Mouse (Mus musculus) limb, embryonic 14.5 days (tissue): ENCODE results near the gene Slc39a11. TPM values are rescaled to one million over a fixed set of nuclear protein-coding genes. Genes with fewer than 3 reads are reported as not detected.

Experiments used
- ATAC-seq: fragments of 200-750 bp; cut with Nextera tagmentation; 2 replicates; pipeline ENCODE4 v1.8.0; 2017; ENCODE audit warnings: low read depth, moderate number of reproducible peaks, moderate TSS enrichment; ENCODE audit not compliant: low FRiP score
- DNase-seq: peaks from one replicate; pipeline ENCODE4 v3.0.0-alpha.2; 2015; ENCODE audit warnings: low spot score
- H3K27ac ChIP-seq: fragments of 300-500 bp; sonication (generic); replicated peaks from 2 replicates; pipeline ENCODE4 v1.5.1; 2014; ENCODE audit warnings: low read depth, mild to moderate bottlenecking, low read length, moderate library complexity, mixed read lengths
- H3K27me3 ChIP-seq: fragments of 300-500 bp; sonication (generic); 2 replicates; pipeline ENCODE4 v1.6.1; 2014; ENCODE audit warnings: low read length, mixed read lengths; ENCODE audit not compliant: control insufficient read depth, insufficient read depth
- H3K36me3 ChIP-seq: fragments of 300-500 bp; sonication (generic); 2 replicates; pipeline ENCODE4 v1.6.1; 2014; ENCODE audit warnings: mild to moderate bottlenecking, low read length, moderate library complexity, mixed read lengths; ENCODE audit not compliant: control insufficient read depth, insufficient read depth
- H3K4me1 ChIP-seq: fragments of 300-500 bp; sonication (generic); 2 replicates; pipeline ENCODE4 v1.6.1; 2014; ENCODE audit warnings: antibody characterized with exemption, low read length, mixed read lengths; ENCODE audit not compliant: control insufficient read depth, insufficient read depth
- H3K4me2 ChIP-seq: fragments of 300-500 bp; sonication (generic); replicated peaks from 2 replicates; pipeline ENCODE4 v1.6.1; 2014; ENCODE audit warnings: low read depth, mild to moderate bottlenecking, low read length, moderate library complexity; ENCODE audit not compliant: severe bottlenecking
- H3K4me3 ChIP-seq: fragments of 300-500 bp; sonication (generic); replicated peaks from 2 replicates; pipeline ENCODE4 v1.5.1; 2014; ENCODE audit warnings: low read length
- H3K9ac ChIP-seq: fragments of 300-500 bp; sonication (generic); 2 replicates; pipeline ENCODE4 v1.6.1; 2014; ENCODE audit warnings: mild to moderate bottlenecking, low read depth, low read length, moderate library complexity; ENCODE audit not compliant: severe bottlenecking
- H3K9me3 ChIP-seq: fragments of 300-500 bp; sonication (generic); 2 replicates; pipeline ENCODE4 v1.6.1; 2016; ENCODE audit warnings: low read length; ENCODE audit not compliant: control insufficient read depth
- POLR2A ChIP-seq: fragments of 200-500 bp; IDR thresholded peaks from 2 replicates; pipeline ENCODE4 v1.8.0; 2012; ENCODE audit warnings: inconsistent platforms, mild to moderate bottlenecking, moderate library complexity, borderline replicate concordance; ENCODE audit not compliant: insufficient read depth, insufficient read length; ENCODE audit errors: extremely low read depth
- WGBS: fragments of 180-500 bp; shearing (Covaris S2); extraction: QIAGEN DNeasy Blood & Tissue Kit; methylation state at CpG from one replicate; pipeline ENCODE4 v1.1.7; 2014; 5-methylcytosine and 5-hydroxymethylcytosine counted together
- polyA plus RNA-seq, 2 experiments: library from polyadenylated mRNA; depleted of rRNA in 1 of 2; stranded (reverse) in 1 of 2; unstranded in 1 of 2; fragments of >200 nt; fragmentation: Nextera tagmentation in 1 of 2; extraction: Ambion mirVana in 1 of 2; gene quantifications; 2 replicates each; pipeline versions ENCODE4 v1.2.1 to v1.2.3; 2012 to 2014

Gene Slc39a11
- polyA plus RNA-seq, 2 experiments: 17.2 to 24.5 TPM

DNA sequence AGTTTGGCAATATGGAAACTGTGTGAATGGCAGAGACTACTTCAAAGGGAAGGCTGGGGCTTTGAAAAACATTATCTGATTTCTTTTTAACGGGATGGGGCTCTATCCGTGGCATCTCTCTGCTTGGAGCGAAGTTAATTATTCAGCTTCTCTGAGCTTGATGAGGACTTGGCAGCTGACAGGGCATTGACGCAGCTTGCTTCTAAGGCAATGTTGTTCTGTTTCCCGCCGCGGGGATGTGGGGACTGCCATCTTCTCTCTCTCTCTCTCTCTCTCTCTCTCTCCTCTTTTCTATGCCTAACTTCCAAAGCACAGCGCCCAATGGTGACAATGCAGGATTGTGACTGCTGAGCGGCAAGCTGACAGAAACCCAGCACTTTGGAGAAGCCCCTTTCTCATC lies 172.3 kb downstream of the Slc39a11 start:
- no peak overlapping the region for H3K4me3 ChIP-seq

GRCm38 (mm10) chr11:113476720-113477119 lies 173.2 kb downstream of the Slc39a11 start:
- no peaks in the 10 kb centered on the region for H3K36me3 ChIP-seq
- 0 out of 2 replicates have a peak, but pooled peaks cover 4% of the 10 kb centered on the region for H3K4me1 ChIP-seq
- no peak for ATAC-seq
- no peak overlapping the region for H3K4me2 ChIP-seq
- H3K9me3 ChIP-seq: no peaks in the 10 kb centered on the region
- WGBS: 71% methylated on average over 9 of the region's 9 CpGs
- no peak for DNase-seq
- no peak overlapping the region for H3K27ac ChIP-seq
- H3K27me3 ChIP-seq: no peaks in the 10 kb centered on the region
- no peak overlapping the region for H3K9ac ChIP-seq
- TF ChIP-seq POLR2A: no peak
- no peak overlapping the region for H3K4me3 ChIP-seq

More for the DNA sequence above, 172.3 kb downstream of the Slc39a11 start:
- no peak for ATAC-seq
- Histone ChIP-seq H3K27me3 (no peaks in the 10 kb centered on the region), H3K4me2 (no peak overlapping the region), H3K9ac (no peak overlapping the region), H3K4me1 (0 out of 2 replicates have a peak, but pooled peaks cover 4% of the 10 kb centered on the region), H3K9me3 (no peaks in the 10 kb centered on the region), H3K36me3 (no peaks in the 10 kb centered on the region), H3K27ac (no peak overlapping the region)
- DNase-seq: no peak
- 85% methylated on average over 9 of the region's 9 CpGs for WGBS
- no peak for TF ChIP-seq POLR2A

DNA sequence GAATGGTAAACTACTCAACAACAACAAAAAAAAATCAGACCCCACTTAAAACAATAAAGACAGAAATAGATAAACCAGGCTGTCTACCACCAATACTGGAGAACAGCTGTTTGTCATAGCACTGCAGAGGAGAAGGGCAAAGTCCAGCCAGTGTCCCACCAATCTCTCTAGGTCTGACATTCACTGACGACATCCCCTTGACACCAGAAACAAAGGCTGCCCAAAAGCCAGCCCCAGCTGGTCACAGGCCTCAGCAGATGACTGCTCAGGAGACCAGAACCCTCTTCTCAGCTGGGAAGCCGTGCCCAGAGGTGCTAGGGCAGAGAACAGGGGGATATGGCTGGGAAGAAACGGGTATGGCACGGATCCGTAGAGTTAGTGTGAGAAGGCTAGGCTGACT lies 174.4 kb downstream of the Slc39a11 start:
- H3K27ac ChIP-seq: no peak overlapping the region

DNA sequence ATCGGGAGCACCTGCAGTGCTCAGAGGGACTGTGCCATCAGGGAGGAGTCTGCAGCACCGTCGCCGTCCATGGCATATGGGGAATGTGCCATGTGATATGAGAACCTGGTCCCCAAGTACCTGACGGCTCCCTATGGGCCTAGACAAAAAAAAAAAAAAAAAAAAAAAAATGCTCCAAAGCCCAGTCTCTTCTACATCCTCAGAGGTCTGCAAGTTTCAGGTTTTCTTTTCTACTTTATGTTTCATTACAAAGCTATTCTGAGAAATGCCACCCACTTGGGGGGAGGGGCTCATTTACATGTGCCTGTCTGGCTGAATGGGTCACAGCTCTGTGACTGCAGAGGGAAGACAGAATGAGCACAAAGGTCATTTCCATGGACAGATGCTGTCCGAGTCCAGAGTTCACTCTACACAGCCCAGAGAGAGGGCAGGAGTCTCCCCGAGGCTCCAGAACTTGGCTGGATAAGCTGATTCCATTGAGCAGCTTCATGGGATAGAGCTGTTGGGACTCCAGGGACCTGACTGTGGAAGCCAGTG lies 175.8 kb downstream of the Slc39a11 start:
- Histone ChIP-seq H3K9me3 (no peaks in the 10 kb centered on the region), H3K9ac (no peak overlapping the region), H3K27ac (no peak overlapping the region), H3K4me3 (no peak overlapping the region), H3K27me3 (no peaks in the 10 kb centered on the region), H3K36me3 (no peaks in the 10 kb centered on the region), H3K4me1 (0 out of 2 replicates have a peak, but pooled peaks cover 4% of the 10 kb centered on the region), H3K4me2 (no peak overlapping the region)
- ATAC-seq (no peak), DNase-seq (no peak)
- 73% methylated on average over 7 of the region's 7 CpGs for WGBS
- no peak for TF ChIP-seq POLR2A

More for the DNA sequence above, 174.4 kb downstream of the Slc39a11 start:
- Histone ChIP-seq H3K36me3 (no peaks in the 10 kb centered on the region), H3K9ac (no peak overlapping the region), H3K27me3 (no peaks in the 10 kb centered on the region), H3K4me2 (no peak overlapping the region), H3K4me1 (0 out of 2 replicates have a peak, but pooled peaks cover 4% of the 10 kb centered on the region), H3K9me3 (no peaks in the 10 kb centered on the region), H3K4me3 (no peak overlapping the region)
- DNase-seq (no peak), ATAC-seq (no peak)
- WGBS: 79% methylated on average over 5 of the region's 5 CpGs
- no peak for TF ChIP-seq POLR2A

DNA sequence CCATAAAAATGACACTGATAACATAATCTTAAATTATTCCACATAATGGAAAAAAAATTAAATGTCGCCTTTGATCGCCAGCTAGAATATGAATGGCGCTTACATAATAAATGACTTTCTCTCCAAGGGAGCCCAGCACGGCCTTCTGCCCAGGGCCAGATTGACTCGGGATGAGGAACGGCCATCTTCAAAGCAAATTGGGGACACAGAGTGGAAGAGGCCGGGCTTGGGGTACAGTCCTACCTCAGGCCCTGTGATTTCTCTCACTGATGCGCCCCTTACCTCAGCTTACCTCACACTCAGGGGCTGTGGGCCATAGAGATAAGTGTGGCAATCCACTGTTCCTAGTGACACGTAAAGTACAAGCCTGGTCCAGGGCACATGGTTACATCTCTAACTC lies 177.9 kb downstream of the Slc39a11 start:
- Histone ChIP-seq H3K9ac (no peak overlapping the region), H3K9me3 (no peaks in the 10 kb centered on the region), H3K27ac (no peak overlapping the region), H3K4me3 (no peak overlapping the region), H3K4me2 (no peak overlapping the region), H3K36me3 (no peaks in the 10 kb centered on the region), H3K27me3 (no peaks in the 10 kb centered on the region), H3K4me1 (0 out of 2 replicates have a peak, but pooled peaks cover 4% of the 10 kb centered on the region)
- DNase-seq: no peak
- 92% methylated on average over 9 of the region's 9 CpGs for WGBS
- ATAC-seq: no peak
- no peak for TF ChIP-seq POLR2A
